Mouse (Mus musculus): ENCODE results near the gene Rps25. TPM values are rescaled to one million over a fixed set of nuclear protein-coding genes. Genes with fewer than 3 reads are reported as not detected.
A peak's percentile ranks its signal among the peaks of the same experiment; 100 is the strongest.
"Not testable (repeated sequence)": the region's sequence is repeated elsewhere in the genome, so short reads cannot be mapped to it uniquely, and the experiment has no call there.

Gene Rps25
- total RNA-seq (2021) = 100 to 1,000 TPM; 572 to 612 TPM
- long read RNA-seq, experiment 1, transcript Rps25-201 (5 exons, 1,280 nt) = major isoform, 98 of 106 reads
- long read RNA-seq, experiment 1, partial matches to known transcripts = 2 of 106 reads
- long read RNA-seq, experiment 1, other reads (novel, unspliced or antisense) = 2 of 106 reads
- long read RNA-seq, experiment 2, transcript Rps25-201 (5 exons, 1,280 nt) = major isoform, 63 of 71 reads
- long read RNA-seq, experiment 2, partial matches to known transcripts = 4 of 71 reads
- long read RNA-seq, experiment 2, other reads (novel, unspliced or antisense) = 1 of 71 reads

DNA sequence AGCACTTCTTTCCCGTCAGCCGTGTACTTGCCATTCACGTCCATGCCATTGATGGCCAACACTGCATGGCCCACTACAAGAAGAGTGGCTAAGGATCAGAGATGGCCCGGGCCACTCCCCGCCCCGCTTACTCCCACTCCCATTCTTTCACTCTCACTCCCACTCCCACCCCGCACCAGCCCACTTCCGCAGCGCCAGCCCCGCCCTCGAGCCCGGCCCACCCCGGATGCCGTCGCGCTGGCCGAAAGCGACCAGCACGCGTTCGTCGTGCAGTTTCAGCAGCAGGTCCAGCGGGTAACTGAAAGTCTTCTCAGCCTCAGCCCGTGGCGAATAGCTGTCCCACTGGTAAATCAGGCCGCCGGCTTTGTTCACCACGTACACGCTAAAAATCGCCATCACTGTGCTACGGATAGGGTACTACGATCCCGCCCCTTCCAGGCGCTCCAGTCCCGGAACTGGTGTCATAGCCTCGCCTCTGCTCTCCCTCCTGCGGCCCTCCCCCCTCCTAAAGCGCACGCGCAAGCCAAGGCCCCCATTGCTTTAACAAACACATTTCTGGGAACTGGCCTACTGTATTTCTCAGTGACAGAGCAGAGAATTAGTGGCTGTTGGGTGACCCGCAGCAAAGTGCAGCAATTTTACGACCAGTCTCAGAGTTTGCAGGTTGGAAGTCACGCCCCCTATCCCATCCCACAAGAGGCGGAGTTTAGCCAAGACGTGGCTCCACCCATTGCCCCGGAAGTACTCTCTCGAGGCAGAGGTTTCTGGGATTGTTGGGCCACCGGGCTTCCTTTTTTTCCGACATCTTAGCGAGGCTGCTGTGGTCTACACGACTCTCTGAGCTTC, at the start of gene Rps25, which contains the start of gene Trappc4:
TSS of gene Rps25 (plus strand) at position 234 of the 846 bp plus-strand sequence.
TSS of gene Trappc4 (minus strand) at position 695 of the 846 bp plus-strand sequence.
- intact Hi-C loops (cut with DNase I) = no loop called here
- DNase-seq (ENCODE audit: low spot score in 2 of 2) = peak; percentile 90 to 94

DNA sequence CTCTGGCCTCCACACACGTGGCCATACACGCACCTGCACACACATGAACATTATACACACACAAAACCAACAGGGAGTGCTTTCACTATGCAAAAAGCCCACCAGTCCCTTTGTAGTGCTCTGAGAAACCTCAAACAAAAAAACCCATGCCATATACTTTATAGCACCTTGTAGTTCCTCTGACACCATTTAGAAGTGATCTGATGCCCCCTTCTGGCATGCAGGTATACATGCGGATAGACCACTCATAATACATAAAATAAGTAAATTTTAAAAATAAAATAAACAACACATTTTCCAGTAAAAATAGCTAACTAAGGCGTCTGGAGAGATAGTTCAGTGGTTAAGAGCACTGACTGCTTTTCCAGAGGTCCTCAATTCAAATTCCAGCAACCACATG, 49.7 kb upstream of the Rps25 start:
- intact Hi-C loops (cut with DNase I) = no loop called here
- no peak for DNase-seq (ENCODE audit: low spot score in 2 of 2)

- intact Hi-C loops (cut with DNase I) = no loop called here
- peak; percentile 94 to 96 for DNase-seq (ENCODE audit: low spot score in 2 of 2)
Measured at GRCm38 (mm10) chr9:44361190-44361917, 45.6 kb upstream of the Rps25 start, which contains the start of gene Vps11. TSS of gene Vps11 (minus strand) at chr9:44361670.

- DNase-seq (ENCODE audit: low spot score in 2 of 2) = not testable (repeated sequence)
Measured at GRCm38 (mm10) chr9:44361931-44362330, 45.0 kb upstream of the Rps25 start.

DNA sequence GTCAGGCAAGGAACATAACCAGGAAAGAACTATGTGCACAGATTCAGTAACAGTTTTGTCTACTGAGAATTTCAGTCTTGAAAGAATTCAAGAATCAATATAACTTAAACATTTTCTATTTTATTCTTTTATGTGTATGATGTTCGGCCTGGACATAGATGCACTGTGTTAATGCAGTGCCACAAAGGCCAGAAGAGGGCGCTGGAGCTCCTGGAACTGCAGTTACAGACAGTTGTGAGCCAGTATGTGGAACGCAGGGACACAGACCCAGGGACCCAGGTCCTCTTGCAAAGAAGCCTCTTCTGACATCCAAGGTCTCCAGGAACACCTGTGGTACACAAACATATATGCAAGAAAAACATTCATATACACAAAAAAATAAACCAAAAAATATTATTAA, 42.5 kb upstream of the Rps25 start:
- intact Hi-C loops (cut with DNase I) = no loop called here
- DNase-seq (ENCODE audit: low spot score in 2 of 2) = no peak

More at GRCm38 (mm10) chr9:44361931-44362330, 45.0 kb upstream of the Rps25 start:
- intact Hi-C loops (cut with DNase I) = not testable (repeated sequence)

- DNase-seq (ENCODE audit: low spot score in 2 of 2) = no peak
- intact Hi-C loops (cut with DNase I) = no loop called here
Measured at GRCm38 (mm10) chr9:44373386-44373785, 33.6 kb upstream of the Rps25 start.

- no peak for DNase-seq (ENCODE audit: low spot score in 2 of 2)
- intact Hi-C loops (cut with DNase I) = no loop called here
Measured at GRCm38 (mm10) chr9:44376141-44376540, 30.8 kb upstream of the Rps25 start.

DNA sequence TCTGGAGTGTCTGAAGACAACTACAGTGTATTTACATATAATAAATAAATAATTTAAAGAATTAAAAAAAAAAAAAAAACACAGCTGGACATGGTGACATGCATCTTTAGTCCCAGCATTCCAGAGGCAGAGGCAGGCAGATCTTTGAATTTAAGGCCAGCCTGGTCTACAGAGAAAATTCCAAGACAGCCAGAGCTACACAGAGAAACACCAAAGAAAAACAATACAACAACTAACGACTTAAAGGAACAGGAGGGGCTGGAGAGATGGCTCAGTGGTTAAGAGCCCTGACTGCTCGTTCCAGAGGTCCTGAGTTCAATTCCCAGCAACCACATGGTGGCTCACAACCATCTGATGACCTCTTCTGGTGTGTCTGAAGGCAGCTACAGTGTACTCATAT, 29.6 kb upstream of the Rps25 start:
- intact Hi-C loops (cut with DNase I) = not testable (repeated sequence)

GRCm38 (mm10) chr9:44378153-44378730, 28.7 kb upstream of the Rps25 start:
- intact Hi-C loops (cut with DNase I) = no loop called here
- no peak for DNase-seq (ENCODE audit: low spot score in 2 of 2)

More for the DNA sequence above, 29.6 kb upstream of the Rps25 start:
- not testable (repeated sequence) for DNase-seq (ENCODE audit: low spot score in 2 of 2)

- intact Hi-C loops (cut with DNase I) = no loop called here
- peak; percentile 99 for DNase-seq (ENCODE audit: low spot score in 2 of 2)
Measured at GRCm38 (mm10) chr9:44379054-44379834, 27.7 kb upstream of the Rps25 start, which contains the start of gene Hyou1. TSS of gene Hyou1 (plus strand) at chr9:44379490.

- DNase-seq (ENCODE audit: low spot score in 2 of 2) = no peak
- intact Hi-C loops (cut with DNase I) = no loop called here
Measured at GRCm38 (mm10) chr9:44379862-44380261, 27.1 kb upstream of the Rps25 start.

GRCm38 (mm10) chr9:44384596-44384995, 22.3 kb upstream of the Rps25 start:
- DNase-seq (ENCODE audit: low spot score in 2 of 2) = no peak
- intact Hi-C loops (cut with DNase I) = no loop called here

GRCm38 (mm10) chr9:44387221-44387620, 19.7 kb upstream of the Rps25 start:
- intact Hi-C loops (cut with DNase I) = no loop called here
- no peak for DNase-seq (ENCODE audit: low spot score in 2 of 2)

- intact Hi-C loops (cut with DNase I) = no loop called here
- DNase-seq (ENCODE audit: low spot score in 2 of 2) = peak; percentile 48 to 56
Measured at GRCm38 (mm10) chr9:44389273-44389672, 17.7 kb upstream of the Rps25 start.

DNA sequence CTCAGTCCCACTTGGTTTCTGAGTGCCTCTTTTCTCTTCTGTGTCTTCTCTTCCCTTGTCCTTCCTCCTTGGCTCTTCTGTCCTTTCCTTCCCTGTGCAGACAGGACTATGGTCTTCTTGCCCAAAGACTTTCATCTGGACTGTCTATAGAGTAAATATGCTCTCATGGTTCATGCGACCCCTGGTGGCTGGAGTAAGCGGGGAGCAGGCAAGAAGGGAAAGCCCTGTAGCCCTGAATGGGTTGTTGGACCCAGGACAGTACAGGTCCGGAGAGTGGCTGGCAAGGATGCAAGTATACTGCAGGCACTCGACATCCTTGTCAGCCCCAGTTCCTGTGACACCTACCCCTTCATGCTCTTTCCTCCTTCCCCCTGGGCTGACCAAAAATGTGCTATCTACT, 15.5 kb upstream of the Rps25 start:
- intact Hi-C loops (cut with DNase I) = loop anchor here (10.0 kb wide), 1 partner anchor 267 kb away; no protein-coding TSS in a partner anchor
- DNase-seq (ENCODE audit: low spot score in 2 of 2) = peak; percentile 60 to 76

GRCm38 (mm10) chr9:44396684-44397411, 10.1 kb upstream of the Rps25 start, which contains the start of gene Slc37a4:
TSS of gene Slc37a4 (plus strand) at chr9:44396852.
- intact Hi-C loops (cut with DNase I) = loop anchor here (10.0 kb wide), 1 partner anchor 272 kb away; no protein-coding TSS in a partner anchor

GRCm38 (mm10) chr9:44398087-44398486, 8.9 kb upstream of the Rps25 start:
- intact Hi-C loops (cut with DNase I) = loop anchor here (10.0 kb wide), 1 partner anchor 273 kb away; no protein-coding TSS in a partner anchor
- peak in 1 of 2 experiments; percentile 43 for DNase-seq (ENCODE audit: low spot score in 2 of 2)

More at GRCm38 (mm10) chr9:44396684-44397411, 10.1 kb upstream of the Rps25 start, which contains the start of gene Slc37a4:
- DNase-seq (ENCODE audit: low spot score in 2 of 2) = peak; percentile 92 to 94

Measured in left cerebral cortex, postnatal 14 days (tissue).